16 mouse cellular contexts compared by ENCODE assay signal in genomic region chr5:148807612-148808011, GRCm38 (mm10).
A peak's percentile ranks its signal among the peaks of the same experiment; 100 is the strongest.
DNase-seq lines count a peak whose midpoint lies in the region; ATAC-seq and TF ChIP-seq lines count a peak whose summit lies in the region.
"Had no signal": no experiment of that assay in that cellular context is flagged by ENCODE, and none has a peak within 500 bp of the region (broad histone marks: within the 10 kb centered on the region; RNA-seq: fewer than 3 reads in every experiment).

No protein-coding gene starts in this region.

- peak; percentile 17; the same call in 1 of the 2 replicates for TF ChIP-seq CTCF in hindbrain, postnatal 0 days (IDR thresholded peaks at IDR 0.05; ENCODE audit: low read depth)
- TF ChIP-seq CTCF in lung, postnatal 0 days (IDR thresholded peaks at IDR 0.05), result 0 out of 2 replicates have a peak, but pooled peaks have one; percentile 19
- peak; percentile 27 to 47 (median 47); a peak in 5 of 6 replicates for TF ChIP-seq CTCF in MEL (IDR thresholded peaks at IDR 0.05 in 2 of 3, conservative IDR thresholded peaks at IDR 0.05 in 1 of 3; ENCODE audit: control insufficient read depth in 1 of 3, insufficient read depth in 1 of 3, low read depth in 2 of 3, low read length in 3 of 3, poor library complexity in 1 of 3, severe bottlenecking in 1 of 3)
- peak; percentile 42 for TF ChIP-seq CTCF in stomach, postnatal 0 days (IDR thresholded peaks at IDR 0.05; ENCODE audit: low read depth)

- H3K4me1 ChIP-seq in hindbrain, postnatal 0 days (ENCODE audit: insufficient read depth, low read length), result peaks cover 3% of the 10 kb centered on the region; the same call in 1 of the 2 replicates
- peaks cover 8% of the 10 kb centered on the region; the same call in 1 of the 2 replicates for H3K4me1 ChIP-seq in hindbrain, embryonic 13.5 days (replicated peaks)
- H3K4me1 ChIP-seq in lung, postnatal 0 days (ENCODE audit: insufficient read depth, low read depth, low read length), result no peaks in the 10 kb centered on the region
- H3K4me1 ChIP-seq in MEL (ENCODE audit: control insufficient read depth in 1 of 2, insufficient read depth in 2 of 2, low read length in 2 of 2), result peaks cover 2 to 24% of the 10 kb centered on the region in 2 experiments; a peak in 3 of 4 replicates
- H3K4me1 ChIP-seq in stomach, postnatal 0 days (replicated peaks; ENCODE audit: control insufficient read depth, insufficient read depth), result no peaks in the 10 kb centered on the region

- H3K9me3 ChIP-seq in hindbrain, postnatal 0 days (ENCODE audit: low read length), result no peaks in the 10 kb centered on the region
- no peaks in the 10 kb centered on the region; the same call in 1 of the 2 replicates for H3K9me3 ChIP-seq in hindbrain, embryonic 13.5 days
- H3K9me3 ChIP-seq in lung, postnatal 0 days (ENCODE audit: low read length), result peaks cover 3% of the 10 kb centered on the region; the same call in 1 of the 2 replicates
- H3K9me3 ChIP-seq in MEL (replicated peaks; ENCODE audit: insufficient read depth, low read length), result no peaks in the 10 kb centered on the region
- 0 out of 2 replicates have a peak, but pooled peaks cover 2% of the 10 kb centered on the region for H3K9me3 ChIP-seq in stomach, postnatal 0 days (ENCODE audit: control insufficient read depth, low read length)
- H3K9me3 ChIP-seq: forebrain, embryonic 12.5 days; hindbrain, embryonic 15.5 days; limb, embryonic 10.5 days; neural tube, embryonic 15.5 days had no signal

- H3K27me3 ChIP-seq in hindbrain, postnatal 0 days (ENCODE audit: insufficient read depth, low read length), result no peaks in the 10 kb centered on the region
- peaks cover 26% of the 10 kb centered on the region for H3K27me3 ChIP-seq in hindbrain, embryonic 13.5 days
- H3K27me3 ChIP-seq in lung, postnatal 0 days (replicated peaks; ENCODE audit: insufficient read depth, low read length), result no peaks in the 10 kb centered on the region
- H3K27me3 ChIP-seq in MEL (ENCODE audit: control insufficient read depth in 1 of 2, insufficient read depth in 2 of 2, low read length in 2 of 2), result no peaks in the 10 kb centered on the region; a peak in 1 of 4 replicates
- H3K27me3 ChIP-seq in stomach, postnatal 0 days (ENCODE audit: control insufficient read depth, insufficient read depth, low read length), result no peaks in the 10 kb centered on the region

- no peak overlapping the region for H3K4me2 ChIP-seq in hindbrain, postnatal 0 days (ENCODE audit: low read depth, low read length)
- H3K4me2 ChIP-seq in hindbrain, embryonic 13.5 days, result no peak overlapping the region
- no peak overlapping the region for H3K4me2 ChIP-seq in lung, postnatal 0 days (replicated peaks; ENCODE audit: low read depth, low read length)
- no peak overlapping the region for H3K4me2 ChIP-seq in stomach, postnatal 0 days (replicated peaks; ENCODE audit: low read depth)
- H3K4me2 ChIP-seq: forebrain, embryonic 12.5 days; liver, embryonic 11.5 days; neural tube, embryonic 15.5 days had no signal

- TF ChIP-seq EP300 in lung, postnatal 0 days (IDR thresholded peaks at IDR 0.05), result no peak
- no peak for TF ChIP-seq EP300 in MEL (IDR thresholded peaks at IDR 0.05; ENCODE audit: low read depth in 1 of 2, low read length in 2 of 2)
- no peak for TF ChIP-seq EP300 in stomach, postnatal 0 days (optimal IDR thresholded peaks at IDR 0.05)

- no peak for ATAC-seq in hindbrain, postnatal 0 days
- ATAC-seq in hindbrain, embryonic 13.5 days (ENCODE audit: low FRiP score), result no peak
- no peak for ATAC-seq in lung, postnatal 0 days
- no peak for ATAC-seq in stomach, postnatal 0 days (ENCODE audit: low FRiP score, low TSS enrichment)

- no peak overlapping the region for H3K27ac ChIP-seq in hindbrain, postnatal 0 days
- no peak overlapping the region for H3K27ac ChIP-seq in hindbrain, embryonic 13.5 days
- H3K27ac ChIP-seq in lung, postnatal 0 days (ENCODE audit: low read length), result no peak overlapping the region
- no peak overlapping the region for H3K27ac ChIP-seq in MEL (ENCODE audit: control insufficient read depth, low read depth, low read length)
- no peak overlapping the region for H3K27ac ChIP-seq in stomach, postnatal 0 days (replicated peaks)
- H3K27ac ChIP-seq: forebrain, embryonic 12.5 days; heart, embryonic 13.5 days; hindbrain, embryonic 15.5 days; limb, embryonic 10.5 days; neural tube, embryonic 15.5 days had no signal

- H3K79me2 ChIP-seq in MEL (ENCODE audit: control insufficient read depth, insufficient read depth, low read length, poor library complexity), result no peaks in the 10 kb centered on the region

- no peak overlapping the region for H3K9ac ChIP-seq in hindbrain, postnatal 0 days (replicated peaks; ENCODE audit: low read length)
- H3K9ac ChIP-seq in hindbrain, embryonic 13.5 days, result no peak overlapping the region
- no peak overlapping the region for H3K9ac ChIP-seq in lung, postnatal 0 days (replicated peaks; ENCODE audit: low read depth)
- H3K9ac ChIP-seq in MEL (ENCODE audit: control insufficient read depth, low read depth, low read length, poor library complexity, severe bottlenecking), result no peak overlapping the region
- no peak overlapping the region for H3K9ac ChIP-seq in stomach, postnatal 0 days (ENCODE audit: low read length)
- H3K9ac ChIP-seq: forebrain, embryonic 12.5 days; heart, embryonic 13.5 days; hindbrain, embryonic 15.5 days; neural tube, embryonic 15.5 days had no signal

- no peak for DNase-seq in hindbrain, postnatal 0 days (ENCODE audit: low spot score)
- no peak for DNase-seq in lung, postnatal 0 days (ENCODE audit: low spot score)
- DNase-seq in lung, adult 18-20 months, result no peak
- peak; percentile 39 for DNase-seq in MEL (ENCODE audit: low read depth, low spot score)
- DNase-seq in stomach, postnatal 0 days (ENCODE audit: low spot score), result no peak
- DNase-seq in spleen, postnatal 4 days (ENCODE audit: low spot score in 2 of 2), result no peak
- DNase-seq: adrenal gland, adult 8-10 months; heart, postnatal 36 days had no signal

- WGBS in hindbrain, postnatal 0 days, result 91% methylated on average over 4 of the region's 4 CpGs
- WGBS in hindbrain, embryonic 13.5 days, result 94% methylated on average over 4 of the region's 4 CpGs
- 91% methylated on average over 4 of the region's 4 CpGs for WGBS in lung, postnatal 0 days
- 94% methylated on average over 4 of the region's 4 CpGs for WGBS in stomach, postnatal 0 days

- no peak for TF ChIP-seq POLR2A in MEL (IDR thresholded peaks at IDR 0.05; ENCODE audit: control insufficient read depth in 1 of 2, insufficient read depth in 1 of 2, low read depth in 1 of 2, low read length in 2 of 2, poor library complexity in 1 of 2)

- no peak; the same call in 1 of the 2 replicates for TF ChIP-seq RAD21 in MEL (IDR thresholded peaks at IDR 0.05; ENCODE audit: low read depth, low read length)

- H3K36me3 ChIP-seq in hindbrain, postnatal 0 days (ENCODE audit: insufficient read depth, low read length), result no peaks in the 10 kb centered on the region
- no peaks in the 10 kb centered on the region for H3K36me3 ChIP-seq in hindbrain, embryonic 13.5 days
- no peaks in the 10 kb centered on the region for H3K36me3 ChIP-seq in lung, postnatal 0 days (ENCODE audit: insufficient read depth, low read length)
- H3K36me3 ChIP-seq in MEL (ENCODE audit: control insufficient read depth in 1 of 2, insufficient read depth in 2 of 2, low read length in 2 of 2), result peaks cover 0 to 7% of the 10 kb centered on the region in 2 experiments; a peak in 2 of 4 replicates
- no peaks in the 10 kb centered on the region for H3K36me3 ChIP-seq in stomach, postnatal 0 days (ENCODE audit: control insufficient read depth, insufficient read depth, low read length)
- H3K36me3 ChIP-seq: forebrain, embryonic 12.5 days; G1E; heart, embryonic 13.5 days; hindbrain, embryonic 15.5 days; limb, embryonic 10.5 days; neural tube, embryonic 15.5 days had no signal

- no peak overlapping the region for H3K4me3 ChIP-seq in hindbrain, postnatal 0 days (ENCODE audit: low read length)
- H3K4me3 ChIP-seq in hindbrain, embryonic 13.5 days, result no peak overlapping the region
- H3K4me3 ChIP-seq in lung, postnatal 0 days (ENCODE audit: low read depth, low read length), result no peak overlapping the region
- H3K4me3 ChIP-seq in MEL (ENCODE audit: control insufficient read depth in 1 of 2, insufficient read depth in 1 of 2, low read depth in 2 of 2, low read length in 2 of 2), result no peak overlapping the region
- no peak overlapping the region for H3K4me3 ChIP-seq in stomach, postnatal 0 days (ENCODE audit: low read depth, low read length)
- H3K4me3 ChIP-seq: forebrain, embryonic 12.5 days; heart, embryonic 13.5 days; hindbrain, embryonic 15.5 days; limb, embryonic 10.5 days; neural tube, embryonic 15.5 days had no signal

TF ChIP-seq in MEL, 35 proteins besides CTCF, POLR2A, EP300 and RAD21:
- TF ChIP-seq BHLHE40 (IDR thresholded peaks at IDR 0.05; ENCODE audit: borderline replicate concordance, low read depth, low read length), result no peak
- TF ChIP-seq E2F4 (IDR thresholded peaks at IDR 0.05; ENCODE audit: borderline replicate concordance, low read depth, low read length), result no peak
- TF ChIP-seq USF2 (IDR thresholded peaks at IDR 0.05; ENCODE audit: borderline replicate concordance in 1 of 2, insufficient read depth in 1 of 2, low read depth in 1 of 2, low read length in 2 of 2), result no peak
- no peak for TF ChIP-seq NELFE (IDR thresholded peaks at IDR 0.05; ENCODE audit: low read depth, low read length)
- no peak for TF ChIP-seq POLR2AphosphoS2 (IDR thresholded peaks at IDR 0.05; ENCODE audit: low read length)
- TF ChIP-seq USF1 (IDR thresholded peaks at IDR 0.05; ENCODE audit: low read depth, low read length), result no peak
- no peak for TF ChIP-seq POLR2AphosphoS5 (IDR thresholded peaks at IDR 0.05; ENCODE audit: borderline replicate concordance, low read depth, low read length)
- TF ChIP-seq TCF12 (IDR thresholded peaks at IDR 0.05; ENCODE audit: low read depth, low read length), result no peak
- TF ChIP-seq SIN3A (IDR thresholded peaks at IDR 0.05; ENCODE audit: low read length), result no peak
- TF ChIP-seq ZMIZ1 (IDR thresholded peaks at IDR 0.05; ENCODE audit: low read depth, low read length), result no peak
- TF ChIP-seq GABPA (IDR thresholded peaks at IDR 0.05; ENCODE audit: low read depth, low read length), result no peak
- TF ChIP-seq ELF1 (IDR thresholded peaks at IDR 0.05; ENCODE audit: low read depth, low read length), result no peak
- TF ChIP-seq MXI1 (IDR thresholded peaks at IDR 0.05; ENCODE audit: low read depth, low read length), result no peak
- no peak for TF ChIP-seq RCOR1 (IDR thresholded peaks at IDR 0.05; ENCODE audit: low read depth, low read length)
